Mouse (Mus musculus): Measurements from ENCODE around the gene A930017K11Rik. TPM values are rescaled to one million over a fixed set of nuclear protein-coding genes. Genes with fewer than 3 reads are reported as not detected.

A930017K11Rik gene
- 3.1 and 6.1 TPM in 2 replicates for polyA plus RNA-seq (2015; fragmentation: Nextera tagmentation; extraction: Ambion mirVana)

GRCm38 (mm10) chr17:25951803-25952623, at the start of gene A930017K11Rik:
A930017K11Rik (minus strand) TSS chr17:25952565.
- no peaks in the 10 kb centered on the region for H3K9me3 ChIP-seq
- H3K4me1 ChIP-seq, result peaks cover 11% of the 10 kb centered on the region
- H3K4me2 ChIP-seq, result peak within 1 kb of the TSS; percentile 45
- H3K9ac ChIP-seq, result no peak within 1 kb of the TSS
- peaks cover 45% of the 10 kb centered on the region for H3K27me3 ChIP-seq (replicated peaks)
- peak within 1 kb of the TSS; percentile 28 for H3K4me3 ChIP-seq
- H3K27ac ChIP-seq, result no peak within 1 kb of the TSS
- ATAC-seq (replicated peaks), result no peak
- no peaks in the 10 kb centered on the region for H3K36me3 ChIP-seq (replicated peaks)
- WGBS, result under 1% methylated on average over 58 of the region's 58 CpGs

GRCm38 (mm10) chr17:25998425-25998824, 46.1 kb upstream of the A930017K11Rik start:
- no peaks in the 10 kb centered on the region for H3K4me1 ChIP-seq
- no peaks in the 10 kb centered on the region for H3K9me3 ChIP-seq
- H3K4me2 ChIP-seq, result no peak overlapping the region
- H3K27ac ChIP-seq, result no peak overlapping the region
- peaks cover 18% of the 10 kb centered on the region for H3K36me3 ChIP-seq (replicated peaks)
- H3K27me3 ChIP-seq (replicated peaks), result no peaks in the 10 kb centered on the region
- H3K9ac ChIP-seq, result no peak overlapping the region
- H3K4me3 ChIP-seq, result no peak overlapping the region
- no peak for ATAC-seq (replicated peaks)
- 88% methylated on average over 11 of the region's 11 CpGs for WGBS

- no peak for ATAC-seq (replicated peaks)
- H3K4me3 ChIP-seq, result no peak overlapping the region
- peaks cover 38% of the 10 kb centered on the region for H3K36me3 ChIP-seq (replicated peaks)
- H3K27ac ChIP-seq, result no peak overlapping the region
- 92% methylated on average over 3 of the region's 3 CpGs for WGBS
- H3K9me3 ChIP-seq, result no peaks in the 10 kb centered on the region
- no peak overlapping the region for H3K4me2 ChIP-seq
- no peak overlapping the region for H3K9ac ChIP-seq
- no peaks in the 10 kb centered on the region for H3K27me3 ChIP-seq (replicated peaks)
- H3K4me1 ChIP-seq, result no peaks in the 10 kb centered on the region
These were observed 41.1 kb upstream of the A930017K11Rik start for GRCm38 (mm10) chr17:25993489-25993888.

- no peak overlapping the region for H3K4me2 ChIP-seq
- H3K27ac ChIP-seq, result no peak overlapping the region
- H3K4me1 ChIP-seq, result no peaks in the 10 kb centered on the region
- 97% methylated on average over 4 of the region's 4 CpGs for WGBS
- no peak overlapping the region for H3K4me3 ChIP-seq
- H3K9me3 ChIP-seq, result no peaks in the 10 kb centered on the region
- H3K9ac ChIP-seq, result no peak overlapping the region
- H3K27me3 ChIP-seq (replicated peaks), result no peaks in the 10 kb centered on the region
- ATAC-seq (replicated peaks), result no peak
- H3K36me3 ChIP-seq (replicated peaks), result peaks cover 33% of the 10 kb centered on the region
These were observed 39.9 kb upstream of the A930017K11Rik start for GRCm38 (mm10) chr17:25992274-25992673.

GRCm38 (mm10) chr17:25990331-25990730, 38.0 kb upstream of the A930017K11Rik start:
- 94% methylated on average over 5 of the region's 5 CpGs for WGBS
- Histone ChIP-seq H3K36me3 (replicated peaks) (peaks cover 33% of the 10 kb centered on the region), H3K27ac (no peak overlapping the region), H3K4me2 (no peak overlapping the region), H3K4me3 (no peak overlapping the region), H3K9me3 (no peaks in the 10 kb centered on the region), H3K4me1 (peaks cover 4% of the 10 kb centered on the region; the same call in 1 of the 2 replicates), H3K27me3 (replicated peaks) (no peaks in the 10 kb centered on the region), H3K9ac (no peak overlapping the region)
- no peak for ATAC-seq (replicated peaks)

DNA sequence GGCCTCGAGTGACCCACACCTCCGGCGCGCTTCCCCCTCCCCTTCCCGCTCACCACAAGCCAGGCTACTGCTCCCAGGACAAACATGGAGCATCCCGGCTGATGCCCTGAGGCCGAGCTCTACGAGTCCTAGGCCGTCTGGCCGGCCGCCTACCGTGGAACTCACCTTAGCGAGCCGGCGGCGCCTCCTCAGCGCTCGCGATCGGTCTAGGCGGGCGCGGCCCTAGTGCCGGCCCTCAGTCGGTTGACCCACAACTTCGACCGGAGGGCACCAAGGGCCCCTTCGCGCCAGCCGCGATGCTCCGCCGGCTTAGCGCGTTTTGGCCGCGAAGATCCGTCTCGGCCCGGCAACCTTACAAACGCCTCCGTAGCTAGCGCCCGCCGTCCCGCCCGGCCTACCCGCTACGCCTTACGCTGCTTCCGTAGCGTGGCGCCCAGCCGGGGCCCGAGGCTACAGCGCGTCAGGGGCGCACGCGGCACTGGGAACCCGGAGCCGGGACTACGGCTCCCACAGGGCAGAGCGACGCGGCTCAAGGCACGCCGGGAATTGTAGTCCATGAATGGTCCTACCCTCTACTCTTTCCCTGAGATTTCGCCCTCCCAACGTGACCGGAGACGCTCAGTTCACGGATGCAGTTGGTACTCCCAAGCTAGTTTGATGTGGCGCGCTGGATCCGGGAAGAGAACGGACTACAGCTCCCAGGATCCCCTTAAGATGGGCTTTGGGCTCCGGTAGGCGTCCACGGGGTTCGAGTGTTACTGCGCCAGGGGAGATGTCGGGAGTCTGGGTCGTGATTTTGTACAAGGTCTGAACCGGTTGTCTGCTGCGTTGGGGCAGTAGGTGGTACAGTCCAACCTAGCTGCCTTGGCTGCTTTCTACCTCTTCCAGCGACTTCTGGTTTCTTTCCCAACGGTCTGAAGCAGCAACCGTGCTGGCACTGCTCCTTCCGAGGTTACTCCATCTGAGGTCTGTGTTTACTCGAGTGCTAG, 33.2 kb upstream of the A930017K11Rik start, which contains the start of gene Capn15:
Capn15 (minus strand) TSS at position 491 of the 989 bp plus-strand sequence.
- Histone ChIP-seq H3K36me3 (replicated peaks) (peaks cover 9% of the 10 kb centered on the region), H3K4me1 (peaks cover 28% of the 10 kb centered on the region), H3K4me2 (peak within 1 kb of the TSS; percentile 79), H3K9me3 (no peaks in the 10 kb centered on the region), H3K4me3 (peak within 1 kb of the TSS; percentile 86), H3K27ac (peak within 1 kb of the TSS; percentile 90), H3K9ac (peak within 1 kb of the TSS; percentile 84), H3K27me3 (replicated peaks) (no peaks in the 10 kb centered on the region)
- under 1% methylated on average over 90 of the region's 91 CpGs for WGBS
- peak; percentile 99 for ATAC-seq (replicated peaks)

DNA sequence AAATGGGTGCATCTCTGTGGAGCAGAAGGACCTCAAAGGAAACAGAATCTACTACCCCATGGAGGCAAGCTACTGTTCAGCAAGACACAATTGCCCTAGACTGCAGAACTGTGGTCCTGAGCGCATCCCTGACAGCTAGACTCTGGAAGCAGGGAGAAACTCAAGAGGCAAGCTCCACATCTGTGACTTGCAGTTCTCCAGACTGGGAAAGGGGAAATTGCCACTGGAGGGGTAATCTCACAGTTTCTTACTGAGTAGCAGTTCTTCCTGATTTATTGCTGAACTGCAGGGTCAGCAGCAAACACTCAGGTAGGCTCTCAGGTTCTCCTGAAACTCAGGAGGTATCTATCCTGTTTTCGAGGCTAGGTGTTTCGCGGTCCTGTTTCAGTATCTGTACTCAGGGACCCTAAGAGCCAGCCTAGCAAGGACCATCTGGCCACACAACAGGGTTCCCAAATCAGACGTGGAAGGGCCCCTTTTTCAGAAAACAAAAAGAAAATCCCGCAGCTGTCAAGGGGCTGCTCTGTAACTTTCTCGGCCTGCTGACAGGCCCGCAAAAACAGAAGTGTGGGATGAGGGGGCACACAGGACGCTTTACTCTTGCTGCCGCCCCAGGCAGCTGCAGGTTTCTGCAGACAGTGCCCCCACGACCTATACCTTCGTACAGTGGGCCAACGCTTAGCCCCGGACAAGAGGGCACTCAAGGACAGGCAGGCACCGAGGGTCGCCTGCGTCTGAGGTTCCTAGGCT, 32.4 kb upstream of the A930017K11Rik start:
- Histone ChIP-seq H3K27me3 (replicated peaks) (no peaks in the 10 kb centered on the region), H3K4me3 (peak overlapping the region; percentile 86), H3K4me1 (peaks cover 28% of the 10 kb centered on the region), H3K9ac (peak overlapping the region; percentile 84), H3K27ac (peak overlapping the region; percentile 90), H3K9me3 (no peaks in the 10 kb centered on the region), H3K4me2 (peak overlapping the region; percentile 79), H3K36me3 (replicated peaks) (peaks cover under 1% of the 10 kb centered on the region; the same call in 1 of the 2 replicates)
- peak; percentile 40; the same call in 1 of the 2 replicates for ATAC-seq (replicated peaks)
- 13% methylated on average over 17 of the region's 17 CpGs for WGBS

GRCm38 (mm10) chr17:25984066-25984465, 31.7 kb upstream of the A930017K11Rik start:
- H3K9ac ChIP-seq, result peak overlapping the region; percentile 84
- peak overlapping the region; percentile 79 for H3K4me2 ChIP-seq
- peaks cover 28% of the 10 kb centered on the region for H3K4me1 ChIP-seq
- H3K9me3 ChIP-seq, result no peaks in the 10 kb centered on the region
- H3K36me3 ChIP-seq (replicated peaks), result no peaks in the 10 kb centered on the region
- 96% methylated on average over 1 of the region's 1 CpGs for WGBS
- peak overlapping the region; percentile 86 for H3K4me3 ChIP-seq
- no peaks in the 10 kb centered on the region for H3K27me3 ChIP-seq (replicated peaks)
- no peak for ATAC-seq (replicated peaks)
- H3K27ac ChIP-seq, result no peak overlapping the region

DNA sequence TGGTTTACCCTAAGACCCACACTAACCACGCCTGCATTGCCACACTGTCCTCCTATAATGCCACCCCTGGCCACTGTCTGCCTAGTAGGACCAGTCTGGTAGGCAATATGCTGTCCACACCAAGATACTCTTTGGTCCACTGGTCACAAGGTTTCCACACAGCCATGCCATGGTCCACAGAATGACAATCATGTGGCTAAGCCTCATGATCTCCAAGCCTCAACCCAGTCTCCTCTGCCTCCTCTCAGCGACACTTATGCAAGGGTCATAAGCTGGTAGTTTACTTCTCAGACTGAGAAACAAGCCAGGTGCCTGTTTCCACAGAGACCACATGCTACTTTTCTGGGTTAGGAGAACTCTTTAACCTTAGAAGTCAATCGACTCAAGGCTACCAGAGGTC, 30.5 kb upstream of the A930017K11Rik start:
- Histone ChIP-seq H3K9me3 (no peaks in the 10 kb centered on the region), H3K36me3 (replicated peaks) (no peaks in the 10 kb centered on the region), H3K4me2 (no peak overlapping the region), H3K27me3 (replicated peaks) (no peaks in the 10 kb centered on the region), H3K4me1 (peaks cover 28% of the 10 kb centered on the region), H3K4me3 (no peak overlapping the region), H3K9ac (no peak overlapping the region), H3K27ac (no peak overlapping the region)
- ATAC-seq (replicated peaks), result no peak
- WGBS, result 95% methylated on average over 3 of the region's 3 CpGs

GRCm38 (mm10) chr17:25980854-25981253, 28.5 kb upstream of the A930017K11Rik start:
- Histone ChIP-seq H3K36me3 (replicated peaks) (no peaks in the 10 kb centered on the region), H3K4me2 (no peak overlapping the region), H3K4me1 (peaks cover 24% of the 10 kb centered on the region), H3K9me3 (no peaks in the 10 kb centered on the region), H3K4me3 (no peak overlapping the region), H3K27me3 (replicated peaks) (no peaks in the 10 kb centered on the region), H3K9ac (no peak overlapping the region), H3K27ac (no peak overlapping the region)
- ATAC-seq (replicated peaks), result no peak
- WGBS, result 90% methylated on average over 5 of the region's 5 CpGs

- H3K27ac ChIP-seq, result no peak overlapping the region
- H3K4me3 ChIP-seq, result no peak overlapping the region
- H3K4me1 ChIP-seq, result peaks cover 24% of the 10 kb centered on the region
- H3K4me2 ChIP-seq, result no peak overlapping the region
- WGBS, result 92% methylated on average over 5 of the region's 5 CpGs
- H3K9me3 ChIP-seq, result no peaks in the 10 kb centered on the region
- no peak for ATAC-seq (replicated peaks)
- no peaks in the 10 kb centered on the region for H3K27me3 ChIP-seq (replicated peaks)
- H3K36me3 ChIP-seq (replicated peaks), result no peaks in the 10 kb centered on the region
- no peak overlapping the region for H3K9ac ChIP-seq
These were observed 27.7 kb upstream of the A930017K11Rik start for GRCm38 (mm10) chr17:25979829-25980738.
